ENCODE assay signal across 15 mouse cellular contexts in the genomic region with DNA sequence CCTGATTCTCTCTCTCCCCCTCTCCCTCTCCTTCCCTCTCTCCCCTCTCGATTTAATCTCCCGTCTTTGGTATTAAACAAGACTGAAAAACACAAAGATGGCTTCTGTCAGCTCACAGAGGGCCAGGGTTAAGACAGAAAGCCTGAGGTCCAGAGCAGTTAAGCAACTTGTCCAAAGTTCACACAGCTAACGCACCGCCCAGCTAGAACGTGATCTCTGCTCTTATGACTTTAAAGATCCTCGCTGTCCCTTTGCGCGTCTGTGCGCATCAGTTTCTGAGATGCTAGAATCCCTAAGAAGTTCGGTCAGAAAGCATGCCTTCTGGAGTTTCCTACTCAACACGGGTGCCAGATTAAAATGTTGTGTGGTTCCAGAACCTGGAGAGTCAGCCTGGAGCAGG. TPM values are rescaled to one million over a fixed set of nuclear protein-coding genes. Genes with fewer than 3 reads are reported as not detected.
"Had no signal": no experiment of that assay in that cellular context is flagged by ENCODE, and none has a peak within 500 bp of the region (broad histone marks: within the 10 kb centered on the region; RNA-seq: fewer than 3 reads in every experiment).

No protein-coding gene starts in this region.

- H3K27ac ChIP-seq: hindbrain, postnatal 0 days; kidney, postnatal 0 days; layer of hippocampus, adult 2 months; limb, embryonic 12.5 days; liver, embryonic 13.5 days; midbrain, embryonic 15.5 days; neural tube, embryonic 12.5 days had no signal

- H3K9me3 ChIP-seq: limb, embryonic 12.5 days; liver, embryonic 13.5 days; midbrain, embryonic 15.5 days; neural tube, embryonic 12.5 days had no signal

- H3K27me3 ChIP-seq: liver, embryonic 13.5 days; midbrain, embryonic 15.5 days; neural tube, embryonic 12.5 days had no signal

- DNase-seq: liver, embryonic 13.5 days; lung, adult 2 months; lung, postnatal 36 days; right cerebral cortex, postnatal 4 days; spleen, adult 18-20 months; thymus, adult 18-20 months; thymus, postnatal 14 days had no signal

- H3K4me3 ChIP-seq: layer of hippocampus, adult 2 months; limb, embryonic 12.5 days; liver, embryonic 13.5 days; midbrain, embryonic 15.5 days; neural tube, embryonic 12.5 days had no signal

- ATAC-seq: hindbrain, postnatal 0 days; midbrain, embryonic 15.5 days had no signal

- H3K36me3 ChIP-seq: limb, embryonic 12.5 days; liver, embryonic 13.5 days had no signal

- H3K4me2 ChIP-seq: limb, embryonic 12.5 days; liver, embryonic 13.5 days; midbrain, embryonic 15.5 days; neural tube, embryonic 12.5 days had no signal

- H3K9ac ChIP-seq: limb, embryonic 12.5 days; liver, embryonic 13.5 days; midbrain, embryonic 15.5 days; neural tube, embryonic 12.5 days had no signal

- H3K4me1 ChIP-seq: liver, embryonic 13.5 days; midbrain, embryonic 15.5 days; neural tube, embryonic 12.5 days had no signal

RNA-seq across cellular contexts. Expression of a gene that starts 23.3 kb away (rescaled TPM):
- total RNA-seq: megakaryocyte progenitor cell, adult 5-6 weeks; monocyte, adult 5-6 weeks had no signal
